Mouse (Mus musculus) kidney, postnatal 0 days (tissue): Measurements from ENCODE around the gene Tex46. TPM values are rescaled to one million over a fixed set of nuclear protein-coding genes. Genes with fewer than 3 reads are reported as not detected.

Experiments used
- ATAC-seq: fragments of 200-750 bp; cut with Nextera tagmentation; replicated peaks from 2 replicates; pipeline ENCODE4 v1.8.0; 2017; ENCODE audit warnings: low read depth, moderate number of reproducible peaks, moderate TSS enrichment, moderate library complexity; ENCODE audit not compliant: low FRiP score
- DNase-seq: peaks from one replicate; pipeline ENCODE4 v3.0.0-alpha.2; 2016; ENCODE audit warnings: low spot score
- H3K27ac ChIP-seq: fragments of 300-500 bp; sonication (generic); 2 replicates; pipeline ENCODE4 v1.5.1; 2014; ENCODE audit warnings: mild to moderate bottlenecking
- H3K27me3 ChIP-seq: fragments of 300-500 bp; sonication (generic); 2 replicates; pipeline ENCODE4 v1.6.1; 2014; ENCODE audit warnings: low read length, mixed read lengths; ENCODE audit not compliant: insufficient read depth
- H3K36me3 ChIP-seq: fragments of 300-500 bp; sonication (generic); 2 replicates; pipeline ENCODE4 v1.6.1; 2014; ENCODE audit warnings: low read length, mixed read lengths; ENCODE audit not compliant: insufficient read depth
- H3K4me1 ChIP-seq: fragments of 300-500 bp; sonication (generic); replicated peaks from 2 replicates; pipeline ENCODE4 v1.6.1; 2014; ENCODE audit warnings: antibody characterized with exemption, low read length, mixed read lengths; ENCODE audit not compliant: insufficient read depth
- H3K4me2 ChIP-seq: fragments of 300-500 bp; sonication (generic); 2 replicates; pipeline ENCODE4 v1.6.1; 2014; ENCODE audit warnings: mild to moderate bottlenecking, low read length, moderate library complexity, mixed read lengths
- H3K4me3 ChIP-seq: fragments of 300-500 bp; sonication (generic); replicated peaks from 2 replicates; pipeline ENCODE4 v1.5.1; 2014; ENCODE audit warnings: low read depth, low read length
- H3K9ac ChIP-seq: fragments of 300-500 bp; sonication (generic); 2 replicates; pipeline ENCODE4 v1.6.1; 2014; ENCODE audit warnings: low read depth, low read length
- H3K9me3 ChIP-seq: fragments of 300-500 bp; sonication (generic); replicated peaks from 2 replicates; pipeline ENCODE4 v1.6.1; 2016; ENCODE audit warnings: low read length, inconsistent platforms, mixed read lengths
- CTCF ChIP-seq: IDR thresholded peaks from 2 replicates; pipeline ENCODE4 v1.5.1; 2016; ENCODE audit warnings: antibody characterized with exemption, low read depth, mild to moderate bottlenecking, moderate library complexity
- WGBS: fragments of 180-500 bp; shearing (Covaris S2); extraction: QIAGEN DNeasy Blood & Tissue Kit; methylation state at CpG from one replicate; pipeline ENCODE4 v1.1.7; 2014; 5-methylcytosine and 5-hydroxymethylcytosine counted together
- microRNA-seq: library from miRNA; unstranded; fragments of <30 nt; microRNA quantifications from one replicate; pipeline ENCODE4, GENCODE M21; 2016
- polyA plus RNA-seq: library from polyadenylated mRNA; unstranded; fragments of >200 nt; fragmentation: Nextera tagmentation; extraction: Ambion mirVana; gene quantifications from 2 replicates; pipeline ENCODE4 v1.2.1, GENCODE M21; 2015

Tex46 gene
- polyA plus RNA-seq, 1 experiment from 2014 or later: not detected

DNA sequence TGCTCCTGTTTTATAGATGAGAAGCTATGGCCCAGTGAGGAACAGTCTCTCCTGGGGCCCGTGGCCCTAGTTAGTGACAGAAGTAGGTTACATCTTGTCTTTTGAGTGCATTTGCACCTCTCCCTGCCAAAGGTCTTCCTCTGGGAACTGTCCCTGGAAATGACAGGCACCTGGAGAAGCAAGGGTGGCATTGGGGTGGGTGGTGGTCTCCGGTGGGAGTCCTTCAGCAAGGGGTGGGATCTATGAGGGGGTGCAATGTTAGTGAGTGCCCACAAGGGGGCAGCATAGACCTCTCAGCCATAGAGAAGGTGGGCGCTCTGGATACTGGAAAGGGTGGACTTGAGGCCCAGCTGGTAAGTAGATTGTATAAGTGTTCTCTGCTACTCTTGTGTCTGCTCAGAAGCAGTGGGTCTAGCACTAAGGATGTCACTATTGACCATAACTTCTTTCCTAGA, 41.1 kb downstream of the Tex46 start:
- 0 out of 2 replicates have a peak, but pooled peaks cover 5% of the 10 kb centered on the region for H3K4me1 ChIP-seq
- no peaks in the 10 kb centered on the region for H3K9me3 ChIP-seq
- WGBS: 64% methylated on average over 3 of the region's 3 CpGs
- H3K4me2 ChIP-seq: no peak overlapping the region
- H3K27me3 ChIP-seq: no peaks in the 10 kb centered on the region
- DNase-seq (peak; percentile 82), ATAC-seq (no peak)
- no peaks in the 10 kb centered on the region for H3K36me3 ChIP-seq
- no peak overlapping the region for H3K27ac ChIP-seq
- no peak overlapping the region for H3K4me3 ChIP-seq
- peak; percentile 84 for TF ChIP-seq CTCF
- H3K9ac ChIP-seq: no peak overlapping the region

GRCm38 (mm10) chr4:136651882-136652527, 41.8 kb downstream of the Tex46 start:
- H3K27me3 ChIP-seq: no peaks in the 10 kb centered on the region
- no peak overlapping the region for H3K4me3 ChIP-seq
- H3K4me2 ChIP-seq: no peak overlapping the region
- 0 out of 2 replicates have a peak, but pooled peaks cover 5% of the 10 kb centered on the region for H3K4me1 ChIP-seq
- TF ChIP-seq CTCF: no peak
- no peaks in the 10 kb centered on the region for H3K36me3 ChIP-seq
- DNase-seq (no peak), ATAC-seq (no peak)
- 83% methylated on average over 13 of the region's 13 CpGs for WGBS
- no peak overlapping the region for H3K9ac ChIP-seq
- no peak overlapping the region for H3K27ac ChIP-seq
- H3K9me3 ChIP-seq: no peaks in the 10 kb centered on the region

DNA sequence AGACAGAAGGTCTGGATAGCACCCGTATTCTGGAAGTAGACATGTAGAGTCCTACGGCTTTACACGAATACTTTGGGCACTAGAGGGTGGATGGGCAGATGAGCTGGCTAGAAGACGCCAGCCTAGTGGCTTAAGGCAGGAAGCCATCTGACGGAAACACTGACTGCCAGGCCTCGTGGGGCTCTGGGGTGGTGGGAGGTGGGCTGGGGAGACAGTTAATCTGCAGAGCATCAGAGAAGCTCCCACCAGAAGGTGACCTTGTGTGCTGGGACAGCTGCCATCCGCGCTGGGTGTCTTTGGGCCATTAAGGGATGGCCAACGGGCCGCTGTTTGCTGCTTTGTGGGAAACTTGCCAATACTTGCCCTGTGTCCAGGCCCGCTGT, 42.3 kb downstream of the Tex46 start:
- Histone ChIP-seq H3K4me1 (0 out of 2 replicates have a peak, but pooled peaks cover 5% of the 10 kb centered on the region), H3K4me3 (no peak overlapping the region), H3K36me3 (no peaks in the 10 kb centered on the region), H3K4me2 (no peak overlapping the region), H3K27me3 (no peaks in the 10 kb centered on the region), H3K27ac (no peak overlapping the region), H3K9me3 (no peaks in the 10 kb centered on the region), H3K9ac (no peak overlapping the region)
- no peak for ATAC-seq
- no peak for DNase-seq
- WGBS: 68% methylated on average over 11 of the region's 11 CpGs
- TF ChIP-seq CTCF: no peak

GRCm38 (mm10) chr4:136653019-136653418, 42.8 kb downstream of the Tex46 start:
- DNase-seq (no peak), ATAC-seq (no peak)
- Histone ChIP-seq H3K4me2 (no peak overlapping the region), H3K4me3 (no peak overlapping the region), H3K9ac (no peak overlapping the region), H3K36me3 (no peaks in the 10 kb centered on the region), H3K27ac (no peak overlapping the region), H3K9me3 (no peaks in the 10 kb centered on the region), H3K27me3 (no peaks in the 10 kb centered on the region), H3K4me1 (0 out of 2 replicates have a peak, but pooled peaks cover 5% of the 10 kb centered on the region)
- no peak for TF ChIP-seq CTCF
- WGBS: 55% methylated on average over 6 of the region's 6 CpGs

- Histone ChIP-seq H3K4me3 (no peak overlapping the region), H3K27ac (no peak overlapping the region), H3K4me2 (no peak overlapping the region), H3K9me3 (no peaks in the 10 kb centered on the region), H3K36me3 (no peaks in the 10 kb centered on the region), H3K4me1 (0 out of 2 replicates have a peak, but pooled peaks cover 5% of the 10 kb centered on the region), H3K27me3 (no peaks in the 10 kb centered on the region), H3K9ac (no peak overlapping the region)
- no peak for ATAC-seq
- TF ChIP-seq CTCF: no peak
- WGBS: 86% methylated on average over 10 of the region's 10 CpGs
- no peak for DNase-seq
Measured at GRCm38 (mm10) chr4:136653692-136654234, 43.5 kb downstream of the Tex46 start.

DNA sequence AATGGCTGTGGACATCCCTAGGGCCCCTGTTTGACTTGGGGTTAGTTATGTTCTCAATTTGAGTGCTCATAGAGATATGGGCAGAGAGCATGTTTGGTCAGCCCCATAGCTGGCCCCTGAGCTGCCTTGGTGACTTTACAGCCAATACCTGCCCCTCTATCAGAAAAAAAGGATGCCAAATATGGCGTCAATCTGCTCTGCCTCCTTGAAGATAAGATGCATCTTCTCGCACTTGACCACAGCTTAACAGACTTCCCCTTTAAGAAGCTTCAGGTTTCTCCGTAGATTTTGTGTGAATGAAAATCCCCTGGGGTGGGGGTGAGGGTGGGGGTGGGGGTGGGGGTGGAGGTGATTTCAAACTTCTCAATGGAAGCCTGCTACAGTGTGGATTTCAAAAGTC, 47.7 kb downstream of the Tex46 start:
- Histone ChIP-seq H3K4me1 (no peaks in the 10 kb centered on the region), H3K4me2 (no peak overlapping the region), H3K27me3 (no peaks in the 10 kb centered on the region), H3K4me3 (no peak overlapping the region), H3K36me3 (no peaks in the 10 kb centered on the region), H3K9me3 (no peaks in the 10 kb centered on the region), H3K27ac (no peak overlapping the region), H3K9ac (no peak overlapping the region)
- ATAC-seq: no peak
- DNase-seq: no peak
- TF ChIP-seq CTCF: no peak
- WGBS: 79% methylated on average over 3 of the region's 3 CpGs

Small RNAs within 50 kb of the gene (microRNA-seq; reads per million reads assigned to microRNA genes)
- gene Gm22180: not detected

Other genes starting within 250 kb of the Tex46 start
- gene Htr1d, start 186.9 kb upstream of the Tex46 start, polyA plus RNA-seq: 0.25 and 0.56 TPM in 2 replicates
- gene 6030445D17Rik, start 148.2 kb upstream of the Tex46 start, polyA plus RNA-seq: 0.55 and 0.68 TPM in 2 replicates
- gene Luzp1, start 140.7 kb upstream of the Tex46 start, polyA plus RNA-seq: 111 and 114 TPM in 2 replicates
- gene Kdm1a, start 7.7 kb upstream of the Tex46 start, polyA plus RNA-seq: 28.8 TPM in 2 replicates
- gene Lactbl1, start 12.2 kb downstream of the Tex46 start, polyA plus RNA-seq: not detected in 2 replicates
- 4.5 and 4.6 TPM in 2 replicates for gene Ephb2, start 225.6 kb downstream of the Tex46 start, polyA plus RNA-seq